Comparison of ENCODE assay signal across 8 mouse cellular contexts in genomic region chrX:159254001-159254884, GRCm38 (mm10). TPM values are rescaled to one million over a fixed set of nuclear protein-coding genes. Genes with fewer than 3 reads are reported as not detected.
DNase-seq lines count a peak whose midpoint lies in the region; ATAC-seq and TF ChIP-seq lines count a peak whose summit lies in the region.

No protein-coding gene starts in this region.

- dilution Hi-C loops in CH12.LX (cut with MboI; ENCODE audit: extremely low pct_ligation_motif_present, extremely low pct_unique_long_range_greater_than_20kb, low sequenced_read_pairs): no loop called here

- peak overlapping the region; percentile 54 for H3K9ac ChIP-seq in CH12.LX (ENCODE audit: insufficient read depth, low read depth)
- H3K9ac ChIP-seq in heart, postnatal 0 days (replicated peaks; ENCODE audit: low read depth, low read length): peak overlapping the region; percentile 51
- H3K9ac ChIP-seq in neural tube, embryonic 13.5 days: peak overlapping the region; percentile 47

- peak; percentile 42 for DNase-seq in CH12.LX (ENCODE audit: extremely low read depth)
- DNase-seq in brain, embryonic 14.5 days (ENCODE audit: low read depth): peak; percentile 41
- DNase-seq in forebrain, embryonic 10.5 days (ENCODE audit: extremely low spot score, low spot score): peak; percentile 24
- peak; percentile 10 for DNase-seq in heart, postnatal 0 days (ENCODE audit: low spot score)
- peak; percentile 55 to 75 for DNase-seq in kidney, postnatal 25 days
- DNase-seq in lung, adult 18-20 months: peak; percentile 56 to 58
- DNase-seq in testis, postnatal 10 days (ENCODE audit: low spot score): peak; percentile 51

- H3K4me2 ChIP-seq in CH12.LX (ENCODE audit: insufficient read depth, low read depth, poor library complexity, severe bottlenecking): peak overlapping the region; percentile 40
- peak overlapping the region; percentile 63 for H3K4me2 ChIP-seq in heart, postnatal 0 days (ENCODE audit: low read depth, low read length)
- H3K4me2 ChIP-seq in neural tube, embryonic 13.5 days: peak overlapping the region; percentile 59

- H3K27ac ChIP-seq in CH12.LX (ENCODE audit: insufficient read depth, low read depth): peak overlapping the region; percentile 58; the same call in 1 of the 2 replicates
- H3K27ac ChIP-seq in forebrain, embryonic 10.5 days: peak overlapping the region; percentile 91
- H3K27ac ChIP-seq in heart, postnatal 0 days (ENCODE audit: low read depth): peak overlapping the region; percentile 92
- H3K27ac ChIP-seq in neural tube, embryonic 13.5 days (replicated peaks): peak overlapping the region; percentile 76

- TF ChIP-seq POLR2A in CH12.LX (IDR thresholded peaks at IDR 0.05; ENCODE audit: low read depth, low read length): peak; percentile 43
- no peak for TF ChIP-seq POLR2A in brain, embryonic 14.5 days (IDR thresholded peaks at IDR 0.05; ENCODE audit: borderline replicate concordance, extremely low read depth, insufficient read depth, insufficient read length, poor library complexity, severe bottlenecking)

- ATAC-seq in heart, postnatal 0 days (ENCODE audit: insufficient read depth, low read depth): 0 out of 2 replicates have a peak, but pooled peaks have one; percentile 6
- no peak for ATAC-seq in neural tube, embryonic 13.5 days (ENCODE audit: low read depth)

- TF ChIP-seq RAD21 in CH12.LX (IDR thresholded peaks at IDR 0.05; ENCODE audit: low read depth, low read length): no peak

- WGBS in forebrain, embryonic 10.5 days: 22% methylated on average over 25 of the region's 27 CpGs
- WGBS in heart, postnatal 0 days: 25% methylated on average over 27 of the region's 27 CpGs
- 26% methylated on average over 25 of the region's 27 CpGs for WGBS in neural tube, embryonic 13.5 days

- no peak for TF ChIP-seq CTCF in CH12.LX (conservative IDR thresholded peaks at IDR 0.05 in 1 of 2, IDR thresholded peaks at IDR 0.05 in 1 of 2; ENCODE audit: low read depth in 2 of 2, low read length in 2 of 2)
- no peak for TF ChIP-seq CTCF in brain, embryonic 14.5 days (IDR thresholded peaks at IDR 0.05; ENCODE audit: borderline replicate concordance, extremely low read depth, insufficient read depth, insufficient read length)
- no peak for TF ChIP-seq CTCF in heart, postnatal 0 days (IDR thresholded peaks at IDR 0.05; ENCODE audit: low read depth)

- peaks cover 12% of the 10 kb centered on the region; the same call in 1 of the 2 replicates for H3K79me2 ChIP-seq in CH12.LX (replicated peaks; ENCODE audit: control insufficient read depth, extremely low read depth, insufficient read depth, poor library complexity, severe bottlenecking)

- TF ChIP-seq EP300 in CH12.LX (IDR thresholded peaks at IDR 0.05; ENCODE audit: low read length): no peak
- TF ChIP-seq EP300 in heart, postnatal 0 days (IDR thresholded peaks at IDR 0.05; ENCODE audit: low read depth): no peak

- in situ Hi-C loops in CH12.LX (cut with MboI; ENCODE audit: low pct_ligation_motif_present, low pct_unique_long_range_greater_than_20kb, low sequenced_read_pairs): loop anchor here (25.0 kb wide), 1 partner anchor 192 kb away; no protein-coding TSS in a partner anchor

- H3K27me3 ChIP-seq in CH12.LX (replicated peaks): no peaks in the 10 kb centered on the region
- H3K27me3 ChIP-seq in forebrain, embryonic 10.5 days (ENCODE audit: poor library complexity, severe bottlenecking): peaks cover 60% of the 10 kb centered on the region
- no peaks in the 10 kb centered on the region for H3K27me3 ChIP-seq in heart, postnatal 0 days (ENCODE audit: control insufficient read depth, insufficient read depth, low read length)
- no peaks in the 10 kb centered on the region for H3K27me3 ChIP-seq in neural tube, embryonic 13.5 days

- peaks cover 2% of the 10 kb centered on the region in 2 experiments; a peak in 1 of 4 replicates for H3K4me1 ChIP-seq in CH12.LX (ENCODE audit: control insufficient read depth in 1 of 2, insufficient read depth in 2 of 2)
- H3K4me1 ChIP-seq in forebrain, embryonic 10.5 days: peaks cover 7% of the 10 kb centered on the region
- H3K4me1 ChIP-seq in heart, postnatal 0 days (ENCODE audit: control insufficient read depth, insufficient read depth): no peaks in the 10 kb centered on the region
- H3K4me1 ChIP-seq in neural tube, embryonic 13.5 days (replicated peaks): peaks cover 5% of the 10 kb centered on the region; the same call in 1 of the 2 replicates

- no peaks in the 10 kb centered on the region for H3K9me3 ChIP-seq in CH12.LX (replicated peaks; ENCODE audit: low read length)
- H3K9me3 ChIP-seq in forebrain, embryonic 10.5 days: no peaks in the 10 kb centered on the region
- H3K9me3 ChIP-seq in heart, postnatal 0 days (replicated peaks; ENCODE audit: control insufficient read depth, low read length): no peaks in the 10 kb centered on the region
- H3K9me3 ChIP-seq in neural tube, embryonic 13.5 days: no peaks in the 10 kb centered on the region

- H3K36me3 ChIP-seq in CH12.LX (replicated peaks in 1 of 2; ENCODE audit: control insufficient read depth in 1 of 2, insufficient read depth in 1 of 2, low read length in 1 of 2): no peaks in the 10 kb centered on the region
- no peaks in the 10 kb centered on the region for H3K36me3 ChIP-seq in forebrain, embryonic 10.5 days (replicated peaks)
- no peaks in the 10 kb centered on the region for H3K36me3 ChIP-seq in heart, postnatal 0 days (replicated peaks; ENCODE audit: control insufficient read depth, insufficient read depth, low read length)
- no peaks in the 10 kb centered on the region for H3K36me3 ChIP-seq in neural tube, embryonic 13.5 days

- H3K4me3 ChIP-seq in CH12.LX (replicated peaks in 1 of 3; ENCODE audit: low read depth in 2 of 3, low read length in 2 of 3, poor library complexity in 1 of 3): peak overlapping the region; percentile 42 to 64 (median 49)
- H3K4me3 ChIP-seq in forebrain, embryonic 10.5 days: peak overlapping the region; percentile 68
- peak overlapping the region; percentile 83 for H3K4me3 ChIP-seq in heart, postnatal 0 days (ENCODE audit: low read depth, low read length)
- H3K4me3 ChIP-seq in neural tube, embryonic 13.5 days: peak overlapping the region; percentile 65

TF ChIP-seq in CH12.LX, 34 proteins besides CTCF, POLR2A, EP300 and RAD21:
- TF ChIP-seq RCOR1 (conservative IDR thresholded peaks at IDR 0.05; ENCODE audit: low read depth, low read length): no peak
- TF ChIP-seq ZNF384 (IDR thresholded peaks at IDR 0.05; ENCODE audit: low read depth, low read length): peak; percentile 65

RNA-seq across cellular contexts. Expression of gene Rps6ka3, which starts 44.1 kb away (rescaled TPM):
- total RNA-seq in CH12.LX (2012; rRNA removed) (5.9 and 6.9 TPM in 2 replicates), CH12.LX (2014; rRNA removed) (16.7 and 20.9 TPM in 2 replicates)
- 13.1 and 13.5 TPM in 2 replicates for polyA plus RNA-seq in CH12.LX (2012; ENCODE audit: insufficient read length, low read depth)
- 19.9 and 24.4 TPM in 2 replicates for polyA plus RNA-seq in brain, embryonic 14.5 days (2012; rRNA removed)
- 4.5 and 5.8 TPM in 2 replicates for polyA plus RNA-seq in forebrain, embryonic 10.5 days (2016; fragmentation: Nextera tagmentation; extraction: Ambion mirVana)
- total RNA-seq in heart, postnatal 0 days (2014; rRNA removed; ENCODE audit: low replicate concordance): 31.4 and 32.5 TPM in 2 replicates
- 3.6 and 5.5 TPM in 2 replicates for polyA plus RNA-seq in heart, postnatal 0 days (2015; fragmentation: Nextera tagmentation; extraction: Ambion mirVana)
- 3.5 and 4.1 TPM in 2 replicates for polyA plus RNA-seq in neural tube, embryonic 13.5 days (2015; fragmentation: Nextera tagmentation; extraction: Ambion mirVana)

Comparison
In these comparisons a context has a peak if more than half of its experiments do, and no peak if none do; other contexts are left out.
1. DNase-seq: peak in every context shown above with its lines; median percentile 65 in kidney, postnatal 25 days; 57 in lung, adult 18-20 months; 51 in testis, postnatal 10 days; 42 in CH12.LX; 41 in brain, embryonic 14.5 days; 24 in forebrain, embryonic 10.5 days; 10 in heart, postnatal 0 days.